Mouse (Mus musculus): ENCODE measurements around the gene Rheb. TPM values are rescaled to one million over a fixed set of nuclear protein-coding genes. Genes with fewer than 3 reads are reported as not detected.

The Rheb gene
- total RNA-seq (2023): 10 to 100 TPM; 65.2 to 69.5 TPM

DNA sequence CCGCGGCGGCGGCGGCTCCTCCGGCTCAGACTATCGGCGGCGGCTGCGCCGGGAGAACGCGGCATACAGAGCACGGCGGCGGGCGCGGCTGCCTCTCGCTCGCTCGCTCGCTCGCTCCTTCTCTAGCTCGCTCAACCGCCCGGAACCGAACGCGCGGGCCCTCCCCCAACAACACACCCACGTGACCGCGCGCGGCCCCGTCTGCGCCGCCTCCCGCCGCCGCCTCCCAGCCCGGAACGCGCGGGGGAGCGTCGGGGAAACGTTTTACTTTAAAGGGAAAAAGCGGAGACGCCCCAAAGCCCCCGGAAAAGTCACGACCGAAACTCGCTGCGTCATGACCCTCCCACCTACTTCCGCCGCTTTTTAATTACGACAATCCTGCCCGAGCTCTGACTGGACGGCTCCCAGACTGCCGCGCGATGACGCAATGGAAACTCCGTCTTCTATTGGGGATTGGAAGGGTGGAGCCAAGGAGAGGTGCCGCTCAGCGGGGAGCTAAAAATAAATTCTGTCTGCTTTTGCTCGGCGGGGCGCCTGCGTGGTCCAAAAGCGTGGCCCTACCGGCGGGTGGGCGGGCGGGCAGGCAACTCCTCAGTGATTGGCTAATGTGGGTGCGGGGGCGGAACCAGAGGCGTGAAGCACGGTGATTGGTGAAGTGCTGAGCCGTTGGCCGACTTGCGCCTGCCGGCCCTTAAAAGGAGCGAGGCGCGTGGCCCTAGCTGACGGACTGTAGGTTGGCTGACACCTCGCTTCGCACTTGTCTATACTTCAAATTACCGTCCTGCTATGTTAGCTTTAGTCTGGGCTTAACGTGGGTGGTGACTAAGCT, at the start of gene Rheb:
Gene Rheb, minus strand, starts transcription at position 351 of the 829 bp plus-strand sequence.

DNA sequence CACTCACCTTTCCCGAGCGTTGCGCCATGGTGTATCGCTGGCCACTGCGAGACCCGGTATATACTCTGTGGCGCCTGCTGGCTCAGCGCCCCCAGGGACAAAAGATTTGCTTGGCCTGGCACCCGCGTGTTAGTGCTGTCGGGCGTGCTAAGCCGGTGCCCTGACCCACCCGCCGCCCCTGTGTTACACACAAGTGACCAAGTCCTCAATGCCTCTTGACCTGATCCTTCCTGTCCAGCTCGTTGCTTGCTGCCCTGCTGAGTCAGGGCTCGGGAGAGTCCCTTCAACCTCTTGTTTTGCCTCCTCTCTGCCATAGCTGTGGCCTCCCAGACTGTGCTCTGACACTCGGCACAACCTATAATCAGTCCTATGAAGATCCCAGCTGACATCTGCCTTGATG, 84.6 kb downstream of the Rheb start, which contains the start of gene Crygn:
Gene Crygn, minus strand, starts transcription at position 193 of the 400 bp plus-strand sequence.

Other genes with a start within 250 kb of the Rheb start
- not detected for gene Smarcd3, start 218.2 kb downstream of the Rheb start, total RNA-seq (2023)
- gene Nub1, start 157.1 kb downstream of the Rheb start, total RNA-seq (2023): 10 to 100 TPM; 66.8 to 74.7 TPM
- gene Wdr86, start 111.9 kb downstream of the Rheb start, total RNA-seq (2023): under 1 TPM in 1 of 2 experiments, not detected in 1; 0.27 TPM
- gene Crygn, start 84.6 kb downstream of the Rheb start, total RNA-seq (2023): 1 to 10 TPM in 1 of 2 experiments, not detected in 1; 1.5 TPM